Mouse (Mus musculus) liver, postnatal 0 days (tissue): ENCODE measurements at regions not wholly inside any gene's neighbourhood (a gene's known extent, or its start where the extent isn't known, plus 50 kb on each side); places are given as distances from the start of the nearest gene placed in this dataset.

Experiments used
- CTCF ChIP-seq: sonication (generic); IDR thresholded peaks from 2 replicates; pipeline ENCODE4 v1.5.1; 2016; ENCODE audit warnings: antibody characterized with exemption, low read depth
- EP300 ChIP-seq: IDR thresholded peaks from 2 replicates; pipeline ENCODE4 v1.6.1; 2016; ENCODE audit warnings: antibody characterized with exemption, low read depth, mild to moderate bottlenecking

GRCm38 (mm10) chr1:152231717-152232202 is 141.8 kb upstream of the 1700025G04Rik start:
- TF ChIP-seq CTCF, result peak; percentile 56
- no peak for TF ChIP-seq EP300
